Mouse (Mus musculus): ENCODE measurements around the gene Atg13. TPM values are rescaled to one million over a fixed set of nuclear protein-coding genes. Genes with fewer than 3 reads are reported as not detected.

Atg13 gene
- total and polyA plus RNA-seq, 2 experiments from 2014 or later: 18.2 to 21.2 TPM

GRCm38 (mm10) chr2:91723951-91724350 lies 13.6 kb upstream of the Atg13 start:
- H3K27ac ChIP-seq (ENCODE audit: low read depth): no peak overlapping the region
- DNase-seq (ENCODE audit: low spot score): no peak
- TF ChIP-seq CTCF (IDR thresholded peaks at IDR 0.05; ENCODE audit: low read depth) (no peak), EP300 (IDR thresholded peaks at IDR 0.05; ENCODE audit: low read depth) (no peak)
- no peak overlapping the region for H3K4me2 ChIP-seq (ENCODE audit: low read depth, low read length)
- no peak overlapping the region for H3K4me3 ChIP-seq (ENCODE audit: low read depth, low read length)
- H3K36me3 ChIP-seq (replicated peaks; ENCODE audit: control insufficient read depth, insufficient read depth, low read length): peaks cover 6% of the 10 kb centered on the region; the same call in 1 of the 2 replicates
- no peak for ATAC-seq (ENCODE audit: insufficient read depth, low read depth)
- H3K9me3 ChIP-seq (replicated peaks; ENCODE audit: control insufficient read depth, low read length): no peaks in the 10 kb centered on the region
- H3K9ac ChIP-seq (replicated peaks; ENCODE audit: low read depth, low read length): no peak overlapping the region
- H3K27me3 ChIP-seq (ENCODE audit: control insufficient read depth, insufficient read depth, low read length): no peaks in the 10 kb centered on the region
- no peaks in the 10 kb centered on the region for H3K4me1 ChIP-seq (ENCODE audit: control insufficient read depth, insufficient read depth)

DNA sequence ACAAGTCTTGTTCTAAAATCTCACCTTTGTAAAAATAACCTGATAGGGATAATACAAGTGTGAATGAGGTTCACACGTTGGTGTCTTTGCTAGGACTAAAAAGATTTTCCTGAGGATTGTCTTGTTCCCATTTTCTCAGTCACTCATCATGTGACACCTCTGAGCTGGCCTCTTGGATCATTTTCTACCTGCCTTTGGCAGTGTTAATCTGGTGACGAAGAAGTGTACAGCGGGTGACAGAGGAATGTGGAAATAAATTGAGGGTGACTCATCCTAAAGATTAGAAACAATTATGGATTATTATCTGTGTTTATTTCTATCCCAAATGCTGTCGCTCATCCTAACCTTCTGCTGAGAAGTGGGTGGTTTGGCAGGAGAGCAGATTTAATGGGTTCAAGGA lies 13.0 kb upstream of the Atg13 start:
- TF ChIP-seq EP300 (IDR thresholded peaks at IDR 0.05; ENCODE audit: low read depth): no peak
- TF ChIP-seq CTCF (IDR thresholded peaks at IDR 0.05; ENCODE audit: low read depth): no peak
- no peaks in the 10 kb centered on the region for H3K27me3 ChIP-seq (ENCODE audit: control insufficient read depth, insufficient read depth, low read length)
- no peak overlapping the region for H3K27ac ChIP-seq (ENCODE audit: low read depth)
- WGBS: 45% methylated on average over 4 of the region's 4 CpGs
- peaks cover 6% of the 10 kb centered on the region; the same call in 1 of the 2 replicates for H3K36me3 ChIP-seq (replicated peaks; ENCODE audit: control insufficient read depth, insufficient read depth, low read length)
- no peak overlapping the region for H3K4me2 ChIP-seq (ENCODE audit: low read depth, low read length)
- H3K4me3 ChIP-seq (ENCODE audit: low read depth, low read length): no peak overlapping the region
- no peak overlapping the region for H3K9ac ChIP-seq (replicated peaks; ENCODE audit: low read depth, low read length)
- no peaks in the 10 kb centered on the region for H3K9me3 ChIP-seq (replicated peaks; ENCODE audit: control insufficient read depth, low read length)
- no peaks in the 10 kb centered on the region for H3K4me1 ChIP-seq (ENCODE audit: control insufficient read depth, insufficient read depth)
- DNase-seq (ENCODE audit: low spot score) (no peak), ATAC-seq (ENCODE audit: insufficient read depth, low read depth) (no peak)

- WGBS: 73% methylated on average over 6 of the region's 6 CpGs
- TF ChIP-seq EP300 (IDR thresholded peaks at IDR 0.05; ENCODE audit: low read depth) (no peak), CTCF (IDR thresholded peaks at IDR 0.05; ENCODE audit: low read depth) (no peak)
- Histone ChIP-seq H3K27me3 (ENCODE audit: control insufficient read depth, insufficient read depth, low read length) (no peaks in the 10 kb centered on the region), H3K4me1 (ENCODE audit: control insufficient read depth, insufficient read depth) (no peaks in the 10 kb centered on the region), H3K4me3 (ENCODE audit: low read depth, low read length) (no peak overlapping the region), H3K9me3 (replicated peaks; ENCODE audit: control insufficient read depth, low read length) (no peaks in the 10 kb centered on the region), H3K4me2 (ENCODE audit: low read depth, low read length) (no peak overlapping the region), H3K36me3 (replicated peaks; ENCODE audit: control insufficient read depth, insufficient read depth, low read length) (peaks cover 9% of the 10 kb centered on the region; the same call in 1 of the 2 replicates), H3K27ac (ENCODE audit: low read depth) (no peak overlapping the region), H3K9ac (replicated peaks; ENCODE audit: low read depth, low read length) (no peak overlapping the region)
- no peak for ATAC-seq (ENCODE audit: insufficient read depth, low read depth)
- DNase-seq (ENCODE audit: low spot score): no peak
Measured at GRCm38 (mm10) chr2:91718276-91718675, 7.9 kb upstream of the Atg13 start.

GRCm38 (mm10) chr2:91714921-91715320 lies 4.5 kb upstream of the Atg13 start:
- ATAC-seq (ENCODE audit: insufficient read depth, low read depth) (no peak), DNase-seq (ENCODE audit: low spot score) (no peak)
- WGBS: 80% methylated on average over 1 of the region's 1 CpGs
- H3K9me3 ChIP-seq (replicated peaks; ENCODE audit: control insufficient read depth, low read length): no peaks in the 10 kb centered on the region
- no peaks in the 10 kb centered on the region for H3K27me3 ChIP-seq (ENCODE audit: control insufficient read depth, insufficient read depth, low read length)
- no peak for TF ChIP-seq CTCF (IDR thresholded peaks at IDR 0.05; ENCODE audit: low read depth)
- TF ChIP-seq EP300 (IDR thresholded peaks at IDR 0.05; ENCODE audit: low read depth): no peak
- no peak overlapping the region for H3K4me3 ChIP-seq (ENCODE audit: low read depth, low read length)
- H3K4me2 ChIP-seq (ENCODE audit: low read depth, low read length): no peak overlapping the region
- 0 out of 2 replicates have a peak, but pooled peaks cover 4% of the 10 kb centered on the region for H3K36me3 ChIP-seq (replicated peaks; ENCODE audit: control insufficient read depth, insufficient read depth, low read length)
- no peak overlapping the region for H3K27ac ChIP-seq (ENCODE audit: low read depth)
- H3K4me1 ChIP-seq (ENCODE audit: control insufficient read depth, insufficient read depth): peaks cover under 1% of the 10 kb centered on the region
- H3K9ac ChIP-seq (replicated peaks; ENCODE audit: low read depth, low read length): no peak overlapping the region

- H3K27me3 ChIP-seq (ENCODE audit: control insufficient read depth, insufficient read depth, low read length): no peaks in the 10 kb centered on the region
- H3K4me3 ChIP-seq (ENCODE audit: low read depth, low read length): peak overlapping the region; percentile 99
- peak overlapping the region; percentile 80 for H3K27ac ChIP-seq (ENCODE audit: low read depth)
- ATAC-seq (ENCODE audit: insufficient read depth, low read depth): no peak
- H3K9me3 ChIP-seq (replicated peaks; ENCODE audit: control insufficient read depth, low read length): no peaks in the 10 kb centered on the region
- H3K4me2 ChIP-seq (ENCODE audit: low read depth, low read length): peak overlapping the region; percentile 93
- no peaks in the 10 kb centered on the region for H3K36me3 ChIP-seq (replicated peaks; ENCODE audit: control insufficient read depth, insufficient read depth, low read length)
- peaks cover 8% of the 10 kb centered on the region for H3K4me1 ChIP-seq (ENCODE audit: control insufficient read depth, insufficient read depth)
- WGBS: 2% methylated on average over 8 of the region's 8 CpGs
- H3K9ac ChIP-seq (replicated peaks; ENCODE audit: low read depth, low read length): peak overlapping the region; percentile 88
- no peak for TF ChIP-seq EP300 (IDR thresholded peaks at IDR 0.05; ENCODE audit: low read depth)
- no peak for TF ChIP-seq CTCF (IDR thresholded peaks at IDR 0.05; ENCODE audit: low read depth)
- DNase-seq (ENCODE audit: low spot score): no peak
Measured at GRCm38 (mm10) chr2:91711256-91711925, 1.0 kb upstream of the Atg13 start.

- TF ChIP-seq CTCF (IDR thresholded peaks at IDR 0.05; ENCODE audit: low read depth) (no peak), EP300 (IDR thresholded peaks at IDR 0.05; ENCODE audit: low read depth) (no peak)
- ATAC-seq (ENCODE audit: insufficient read depth, low read depth) (no peak), DNase-seq (ENCODE audit: low spot score) (no peak)
- Histone ChIP-seq H3K36me3 (replicated peaks; ENCODE audit: control insufficient read depth, insufficient read depth, low read length) (no peaks in the 10 kb centered on the region), H3K4me2 (ENCODE audit: low read depth, low read length) (no peak overlapping the region), H3K27me3 (ENCODE audit: control insufficient read depth, insufficient read depth, low read length) (no peaks in the 10 kb centered on the region), H3K4me1 (ENCODE audit: control insufficient read depth, insufficient read depth) (peaks cover 8% of the 10 kb centered on the region), H3K27ac (ENCODE audit: low read depth) (no peak overlapping the region), H3K9me3 (replicated peaks; ENCODE audit: control insufficient read depth, low read length) (no peaks in the 10 kb centered on the region), H3K9ac (replicated peaks; ENCODE audit: low read depth, low read length) (no peak overlapping the region), H3K4me3 (ENCODE audit: low read depth, low read length) (no peak overlapping the region)
- WGBS: 93% methylated on average over 6 of the region's 6 CpGs
Measured at GRCm38 (mm10) chr2:91708361-91708760, 2.0 kb downstream of the Atg13 start.
